In genomic region chr3:57691772-57692171, GRCm38 (mm10) we compare ENCODE assay signal across 20 mouse cellular contexts. TPM values are rescaled to one million over a fixed set of nuclear protein-coding genes. Genes with fewer than 3 reads are reported as not detected.
"Had no signal": no experiment of that assay in that cellular context is flagged by ENCODE, and none has a peak within 500 bp of the region (broad histone marks: within the 10 kb centered on the region; RNA-seq: fewer than 3 reads in every experiment).

No protein-coding gene starts in this region.

- H3K9me3 ChIP-seq: kidney, embryonic 15.5 days; limb, embryonic 13.5 days; midbrain, embryonic 10.5 days; neural tube, embryonic 15.5 days; stomach, embryonic 15.5 days had no signal

- H3K27me3 ChIP-seq: kidney, embryonic 15.5 days; limb, embryonic 13.5 days; neural tube, embryonic 15.5 days; stomach, embryonic 15.5 days had no signal

- H3K4me3 ChIP-seq: kidney, embryonic 15.5 days; limb, embryonic 13.5 days; midbrain, embryonic 10.5 days; myocyte; neural tube, embryonic 15.5 days; stomach, embryonic 15.5 days had no signal

- H3K4me1 ChIP-seq: limb, embryonic 13.5 days; midbrain, embryonic 10.5 days; neural tube, embryonic 15.5 days; stomach, embryonic 15.5 days had no signal

- DNase-seq: kidney, adult 2 months; kidney, postnatal 14 days; layer of hippocampus, postnatal 36 days; left cerebral cortex, postnatal 4 days; lung, adult 18-20 months; midbrain, embryonic 14.5 days; right cerebral cortex, postnatal 4 days; spleen, adult 18-20 months; thymus, adult 2 months; thymus, postnatal 25 days had no signal

- ATAC-seq: intestine, embryonic 16.5 days had no signal

- H3K36me3 ChIP-seq: kidney, embryonic 15.5 days; limb, embryonic 13.5 days; midbrain, embryonic 10.5 days; neural tube, embryonic 15.5 days; stomach, embryonic 15.5 days had no signal

- H3K9ac ChIP-seq: kidney, embryonic 15.5 days; limb, embryonic 13.5 days; liver, embryonic 14.5 days; neural tube, embryonic 15.5 days; stomach, embryonic 15.5 days had no signal

- H3K27ac ChIP-seq: kidney, embryonic 15.5 days; limb, embryonic 13.5 days; liver, embryonic 14.5 days; midbrain, embryonic 10.5 days; neural tube, embryonic 15.5 days; stomach, embryonic 15.5 days had no signal

- H3K4me2 ChIP-seq: kidney, embryonic 15.5 days; limb, embryonic 13.5 days; neural tube, embryonic 15.5 days; stomach, embryonic 15.5 days had no signal

RNA-seq across cellular contexts. Expression of gene Ankub1, which starts 0.8 kb away (rescaled TPM):
- total RNA-seq: left cerebral cortex, postnatal 10 days had no signal
- polyA plus RNA-seq: intestine, embryonic 16.5 days; kidney, adult 2 months; large intestine, adult 2 months; myocyte; stomach, embryonic 15.5 days had no signal
